ENCODE assay signal across 1 mouse cellular context in the genomic region with DNA sequence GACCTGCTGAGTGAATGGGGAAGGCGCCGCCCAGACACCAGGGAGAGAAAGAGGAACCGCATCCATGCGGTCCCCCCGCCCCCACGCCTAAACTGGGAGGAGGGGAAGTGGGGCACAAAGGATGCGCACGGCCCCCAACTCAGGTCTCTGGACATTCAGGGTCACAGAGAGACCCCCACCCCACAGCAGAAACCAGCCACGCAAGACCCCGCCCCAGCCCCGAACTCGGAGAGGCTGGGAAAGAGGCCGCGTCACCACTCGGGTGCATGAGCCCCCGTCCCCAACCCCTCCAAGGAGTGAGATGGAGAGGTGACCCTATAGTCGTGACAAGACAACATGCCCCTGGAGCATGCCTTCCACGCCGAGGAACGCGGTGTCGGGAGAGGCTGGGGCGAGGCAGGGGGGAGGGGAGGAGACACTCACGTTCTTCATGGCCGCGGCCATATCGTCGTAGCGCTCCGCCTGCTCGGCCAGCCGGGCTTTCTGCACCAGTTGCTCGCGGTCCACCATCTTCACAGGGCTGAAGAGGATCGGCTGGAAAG.
TF ChIP-seq lines count a peak whose summit lies in the region.

No protein-coding gene starts in this region.

TF ChIP-seq in CH12.LX, 34 proteins besides CTCF, POLR2A, EP300 and RAD21:
- TF ChIP-seq IRF4 (IDR thresholded peaks at IDR 0.05; ENCODE audit: low read depth, low read length) (no peak; the same call in 1 of the 2 replicates), GABPA (IDR thresholded peaks at IDR 0.05; ENCODE audit: insufficient replicate concordance, low read depth, low read length) (no peak), MEF2A (IDR thresholded peaks at IDR 0.05; ENCODE audit: borderline replicate concordance, low read depth, low read length) (no peak), NRF1 (IDR thresholded peaks at IDR 0.05; ENCODE audit: low read depth, low read length) (no peak), MYC (IDR thresholded peaks at IDR 0.05; ENCODE audit: low read depth, low read length) (peak; percentile 53; the same call in 1 of the 2 replicates), JUN (IDR thresholded peaks at IDR 0.05; ENCODE audit: insufficient read depth, low read depth, low read length) (no peak), BHLHE40 (IDR thresholded peaks at IDR 0.05; ENCODE audit: low read depth, low read length) (no peak), MXI1 (IDR thresholded peaks at IDR 0.05; ENCODE audit: low read depth, low read length) (peak; percentile 59), RCOR1 (conservative IDR thresholded peaks at IDR 0.05; ENCODE audit: low read depth, low read length) (no peak), ZNF384 (IDR thresholded peaks at IDR 0.05; ENCODE audit: low read depth, low read length) (no peak; the same call in 1 of the 2 replicates), ZMIZ1 (IDR thresholded peaks at IDR 0.05; ENCODE audit: low read depth, low read length) (no peak), CHD2 (IDR thresholded peaks at IDR 0.05; ENCODE audit: low read length) (peak; percentile 84), ZKSCAN1 (IDR thresholded peaks at IDR 0.05; ENCODE audit: borderline replicate concordance, low read depth, low read length) (no peak)
